Mouse (Mus musculus) mouse trophoblast stem cell (cell line): Measurements from ENCODE around the gene Pde7b.

ENCODE experiments used
- in situ Hi-C, 2 experiments: fragments of 300-500 bp; cut with MseI, MboI; formaldehyde crosslinking; loops; 2 replicates in 1 of 2; 3 replicates in 1 of 2; pipeline ENCODE4 v1.15.1; 2025

Gene Pde7b

GRCm38 (mm10) chr10:20724906-20725305 is at the start of gene Pde7b:
Gene Pde7b (minus strand): TSS chr10:20725078.
- in situ Hi-C loops: no loop called here

DNA sequence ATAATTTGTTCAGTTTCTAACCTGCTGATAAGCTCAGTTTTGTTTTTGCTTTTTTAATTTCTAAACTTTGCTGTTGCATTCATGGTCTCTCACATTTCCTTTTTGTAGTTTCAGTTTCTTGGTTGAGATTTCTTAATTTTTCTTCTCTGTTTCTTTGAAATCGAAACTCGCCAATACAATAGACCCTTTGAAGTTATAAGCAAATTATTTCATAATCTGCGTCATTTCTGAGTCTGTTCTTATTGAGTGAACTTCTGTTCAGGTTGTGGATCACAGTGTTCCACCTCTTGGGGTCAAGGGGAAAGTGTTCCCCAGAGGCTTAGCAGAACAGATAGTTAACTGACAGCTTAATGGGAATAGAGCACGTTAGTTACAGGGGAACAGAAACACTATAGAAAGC is 47.2 kb upstream of the Pde7b start:
- in situ Hi-C loops: no loop called here

DNA sequence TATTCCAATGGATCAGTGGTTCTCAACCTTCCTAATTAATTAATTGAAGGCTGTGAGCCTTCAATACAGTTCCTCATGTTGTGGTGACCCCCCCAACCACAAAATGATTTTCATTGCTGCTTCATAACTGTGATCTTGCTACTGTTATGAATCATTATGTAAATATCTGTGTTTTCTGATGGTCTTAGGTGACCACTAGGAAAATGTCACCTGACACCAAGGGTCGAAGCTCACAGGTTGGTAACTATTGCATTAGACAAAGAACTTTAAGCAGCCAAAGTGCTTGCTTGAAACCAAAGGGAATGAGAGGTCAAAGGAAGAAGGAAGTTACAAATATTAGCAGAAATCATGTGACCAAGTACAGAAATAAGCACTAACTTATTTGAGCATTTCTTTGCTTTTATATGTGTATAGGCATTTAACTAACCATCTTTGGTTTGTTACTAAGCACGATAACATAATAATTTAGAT is 45.6 kb upstream of the Pde7b start:
- in situ Hi-C loops: no loop called here

GRCm38 (mm10) chr10:20769557-20770417 is 44.9 kb upstream of the Pde7b start:
- in situ Hi-C loops: no loop called here

DNA sequence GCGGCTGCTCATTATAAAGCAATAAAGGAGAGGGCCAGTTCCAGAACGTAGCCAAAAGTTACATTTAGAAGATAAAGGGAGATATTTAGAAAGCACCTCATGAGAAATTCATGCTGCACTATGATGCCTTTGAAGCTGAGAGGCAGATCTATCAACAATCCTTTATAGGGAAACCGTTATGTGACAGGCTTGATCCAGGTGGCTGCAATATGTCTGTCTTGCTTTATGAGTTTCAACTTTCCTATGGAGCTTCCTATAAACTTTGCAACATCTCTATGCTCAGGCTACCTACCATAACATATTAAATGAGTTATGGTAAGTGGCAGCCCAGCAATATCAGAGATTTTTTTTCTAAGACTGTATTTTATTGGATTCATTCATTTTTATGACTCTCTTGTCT is 39.5 kb upstream of the Pde7b start:
- in situ Hi-C loops: no loop called here

DNA sequence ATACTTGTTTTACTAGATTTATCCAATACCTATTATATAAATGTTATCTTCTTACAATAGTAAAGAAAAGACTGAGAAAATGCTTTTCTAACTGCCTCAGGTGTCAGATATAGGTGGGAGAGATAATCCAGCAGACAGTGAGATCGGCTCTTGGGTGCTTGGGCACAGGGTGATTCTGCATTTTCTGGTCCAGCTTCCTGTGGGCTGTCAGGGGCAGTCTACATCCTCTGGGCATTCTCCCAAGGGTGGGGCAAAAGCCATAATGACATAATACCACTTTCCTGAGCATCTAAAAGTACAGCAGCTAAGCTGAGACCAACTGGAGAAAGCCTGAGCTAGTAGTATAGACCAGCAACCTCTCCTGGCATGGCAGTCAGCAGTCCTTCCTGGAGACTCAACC is 34.1 kb upstream of the Pde7b start:
- in situ Hi-C loops: no loop called here

- in situ Hi-C loops: no loop called here
Observed at GRCm38 (mm10) chr10:20758259-20758658, 33.4 kb upstream of the Pde7b start.

DNA sequence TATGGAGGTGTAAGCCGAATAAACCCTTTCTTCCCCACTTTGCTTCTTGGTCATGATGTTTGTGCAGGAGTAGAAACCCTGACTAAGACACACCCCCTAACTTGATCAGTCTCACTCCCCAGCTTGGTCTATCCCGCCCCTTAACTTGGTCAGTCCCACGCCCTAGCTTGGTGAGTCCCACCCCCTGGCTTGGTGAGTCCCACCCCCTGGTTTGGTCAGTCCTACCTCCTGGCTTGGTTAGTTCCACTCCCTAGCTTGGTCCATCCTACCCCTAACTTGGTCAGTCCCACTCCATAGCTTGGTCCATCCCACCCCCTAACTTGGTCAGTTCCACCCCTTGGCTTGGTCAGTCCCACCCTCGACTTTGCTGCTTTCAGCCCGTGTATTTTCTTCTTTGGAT is 31.3 kb upstream of the Pde7b start:
- in situ Hi-C loops: no loop called here

DNA sequence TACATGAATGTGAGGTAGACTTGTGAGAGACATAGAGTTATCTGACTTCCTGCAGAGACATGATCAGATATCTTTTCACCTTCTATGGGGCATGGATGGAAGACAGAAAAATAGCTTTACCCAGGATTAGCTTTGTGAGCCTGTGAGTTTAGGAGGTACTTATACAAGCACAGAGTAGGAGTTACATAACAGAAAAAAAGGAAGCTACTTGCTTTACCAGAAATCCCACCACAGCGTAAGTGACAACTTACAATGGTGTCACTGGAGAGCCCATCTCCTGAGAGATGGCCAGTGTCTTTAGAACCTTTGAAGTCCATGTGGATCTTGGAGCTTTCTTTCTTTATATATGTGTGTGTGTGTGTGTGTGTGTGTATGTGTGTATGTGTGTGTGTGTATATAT is 28.0 kb upstream of the Pde7b start:
- in situ Hi-C loops: no loop called here

DNA sequence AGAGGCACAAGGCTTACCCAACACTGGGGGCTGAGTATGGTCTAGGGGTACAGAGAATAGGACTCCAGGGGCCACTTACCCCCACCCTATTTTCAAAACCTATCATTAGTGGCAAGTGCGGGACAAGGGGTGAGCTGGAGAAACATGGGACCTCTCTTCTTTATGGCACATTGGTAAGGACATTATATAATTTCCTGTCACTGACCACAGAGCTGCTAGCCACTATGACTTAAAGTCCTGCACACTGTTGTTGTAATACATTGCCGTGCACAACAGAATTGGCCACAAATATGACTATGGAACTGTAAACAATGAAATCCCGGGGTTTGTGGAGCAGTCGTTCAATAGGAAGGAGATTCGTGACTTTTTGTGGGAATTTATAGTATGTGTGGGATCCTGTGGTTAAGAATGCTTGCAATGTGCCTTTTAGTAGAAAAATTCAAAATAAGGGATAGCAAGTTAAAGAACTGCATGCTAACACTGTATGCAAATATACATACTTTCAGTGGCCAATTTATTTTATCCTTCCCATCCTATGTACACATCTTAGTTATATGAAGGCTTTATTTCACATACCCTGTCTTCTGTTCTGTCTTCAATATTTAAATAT is 25.9 kb upstream of the Pde7b start:
- in situ Hi-C loops: no loop called here

GRCm38 (mm10) chr10:20748938-20749337 is 24.1 kb upstream of the Pde7b start:
- in situ Hi-C loops: no loop called here

DNA sequence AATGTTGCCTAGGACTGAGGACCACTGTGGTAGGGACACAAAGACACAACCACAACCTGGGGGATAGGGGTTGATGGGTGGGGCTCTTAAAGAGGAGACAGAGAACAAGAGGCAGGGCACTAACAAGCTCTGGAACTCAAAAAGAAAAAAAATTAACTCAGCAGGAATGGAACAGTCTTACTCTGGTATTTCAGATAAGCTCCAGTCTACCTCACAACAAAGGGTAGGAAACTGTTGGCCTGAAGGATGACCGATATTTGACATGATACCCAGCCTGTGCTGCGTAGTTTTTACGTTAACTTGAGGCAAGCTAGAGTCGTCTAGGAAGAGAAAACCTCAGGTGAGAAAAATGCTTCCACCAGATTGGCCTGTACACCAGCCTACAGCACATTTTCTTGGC is 22.4 kb upstream of the Pde7b start:
- in situ Hi-C loops: no loop called here

GRCm38 (mm10) chr10:20739801-20740200 is 14.9 kb upstream of the Pde7b start:
- in situ Hi-C loops: no loop called here

- in situ Hi-C loops: no loop called here
Observed at GRCm38 (mm10) chr10:20737146-20737545, 12.3 kb upstream of the Pde7b start.

GRCm38 (mm10) chr10:20735775-20736449 is 11.0 kb upstream of the Pde7b start:
- in situ Hi-C loops: no loop called here

DNA sequence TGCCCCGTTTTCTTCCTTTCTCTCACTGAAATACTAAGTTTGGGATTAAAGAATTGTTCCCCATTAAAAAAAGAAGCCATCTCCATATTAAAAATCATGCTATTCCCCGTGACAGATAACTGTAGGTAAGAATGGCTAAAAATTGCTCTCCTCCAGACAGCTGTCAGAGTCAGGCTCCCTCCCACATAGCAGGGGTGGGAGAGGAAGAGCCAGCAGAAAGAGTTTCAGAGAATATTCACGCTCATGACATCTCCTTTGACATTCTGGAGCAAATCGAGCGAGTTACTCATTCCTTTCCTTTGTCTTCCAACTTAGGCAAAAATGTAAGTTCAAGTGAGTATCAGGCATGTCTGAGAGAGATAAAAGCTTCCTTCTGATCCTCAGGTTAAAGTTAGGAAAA is 8.7 kb upstream of the Pde7b start:
- in situ Hi-C loops: no loop called here

DNA sequence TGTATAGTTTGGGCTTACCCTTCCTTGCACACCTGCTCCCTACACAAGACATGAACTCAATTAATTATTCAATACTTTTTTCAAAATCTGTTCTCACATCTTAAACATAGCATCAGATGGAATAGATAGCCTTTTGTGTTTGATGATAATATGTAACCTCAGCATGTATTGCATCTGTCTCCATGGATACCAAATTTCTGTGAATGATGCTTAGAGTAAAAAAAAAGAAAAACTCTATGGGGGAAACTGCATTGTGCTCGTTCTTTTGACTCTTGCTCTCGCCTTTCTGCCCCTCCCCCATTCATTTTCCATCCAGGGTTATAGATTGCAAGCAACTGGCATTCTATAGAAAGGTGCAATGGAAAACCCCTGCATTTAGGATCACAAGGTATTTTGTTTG is 7.3 kb upstream of the Pde7b start:
- in situ Hi-C loops: no loop called here

DNA sequence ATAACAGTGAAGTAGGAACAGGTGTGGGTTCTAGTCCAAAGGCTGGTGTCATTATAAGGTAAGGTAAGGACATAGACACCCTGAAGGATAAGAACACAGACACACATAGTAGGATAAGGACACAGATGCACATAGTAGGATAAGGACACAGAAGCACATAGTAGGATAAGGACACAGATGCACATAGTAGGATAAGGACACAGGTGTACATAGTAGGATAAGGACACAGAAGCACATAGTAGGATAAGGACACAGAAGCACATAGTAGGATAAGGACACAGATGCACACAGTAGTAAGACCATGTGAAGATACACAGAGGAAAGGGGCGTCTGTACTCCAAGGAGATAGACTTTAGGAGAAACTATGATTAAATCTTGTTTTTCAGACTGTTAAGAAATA is 5.2 kb upstream of the Pde7b start:
- in situ Hi-C loops: no loop called here

DNA sequence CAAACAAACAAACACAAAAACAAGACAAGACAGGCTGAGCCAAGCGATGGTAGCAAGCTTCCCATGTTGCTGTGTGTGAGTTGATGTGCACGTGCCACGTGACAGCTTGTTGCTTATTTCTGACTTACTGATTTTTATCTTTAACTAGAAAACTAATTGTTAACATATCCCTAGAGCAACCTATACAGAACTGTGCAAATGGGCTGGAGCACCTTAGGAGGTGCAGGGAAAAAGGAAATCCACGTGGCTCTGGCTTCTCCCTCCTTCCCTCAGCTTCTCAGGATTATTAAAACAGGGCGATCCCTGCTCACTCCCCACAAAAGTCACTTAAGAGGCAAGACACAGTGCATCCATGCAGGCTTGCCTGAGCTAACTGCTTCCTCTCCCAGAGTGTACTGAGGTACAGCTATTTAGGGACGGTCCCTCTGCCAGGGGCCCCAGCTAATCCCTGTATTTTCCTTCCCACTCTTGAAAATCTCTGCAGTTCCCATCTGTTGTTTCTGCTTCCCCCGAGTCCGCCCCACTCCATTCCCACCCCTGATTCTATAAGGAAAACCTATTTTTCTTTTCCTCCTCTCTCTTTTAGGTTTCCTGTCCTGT is 606 bp upstream of the Pde7b start:
- in situ Hi-C loops: no loop called here

DNA sequence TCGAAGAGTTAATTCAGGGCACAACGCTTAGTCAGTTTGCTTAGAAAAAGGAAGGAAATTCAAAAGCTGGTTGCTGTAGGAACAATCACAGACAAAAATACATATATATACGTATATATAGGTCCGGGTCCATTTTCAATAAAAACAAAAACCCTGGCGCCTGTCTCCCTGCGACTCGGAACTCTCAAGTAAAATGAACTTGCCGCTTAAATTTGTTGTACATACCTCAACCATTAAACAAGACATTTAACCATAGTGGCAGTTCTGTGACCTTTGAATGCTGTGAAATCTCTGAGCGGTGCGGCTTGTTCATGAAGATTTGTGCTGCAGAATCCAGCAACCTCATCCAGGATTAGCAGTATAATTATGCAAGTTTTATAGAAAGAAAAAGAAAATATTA is 427 bp downstream of the Pde7b start:
- in situ Hi-C loops: no loop called here

DNA sequence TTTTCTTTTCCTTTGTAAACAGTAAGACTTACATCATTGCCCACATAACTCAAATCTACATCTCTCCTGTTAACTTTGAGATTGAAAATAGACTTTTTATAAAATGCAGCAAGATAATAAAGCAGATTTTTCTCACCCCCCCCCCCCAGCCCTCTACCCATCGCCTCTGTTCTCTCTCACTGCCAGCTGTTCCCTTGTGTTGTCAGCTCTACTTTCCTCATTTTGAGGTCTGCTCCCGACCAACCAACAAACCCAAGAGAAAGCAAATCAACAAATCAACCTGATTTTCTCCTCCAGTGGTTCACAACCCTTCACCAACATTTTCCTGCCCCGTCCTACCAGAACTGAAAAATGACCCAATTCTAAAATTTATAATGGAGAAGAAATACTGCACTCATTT is 916 bp downstream of the Pde7b start:
- in situ Hi-C loops: no loop called here

DNA sequence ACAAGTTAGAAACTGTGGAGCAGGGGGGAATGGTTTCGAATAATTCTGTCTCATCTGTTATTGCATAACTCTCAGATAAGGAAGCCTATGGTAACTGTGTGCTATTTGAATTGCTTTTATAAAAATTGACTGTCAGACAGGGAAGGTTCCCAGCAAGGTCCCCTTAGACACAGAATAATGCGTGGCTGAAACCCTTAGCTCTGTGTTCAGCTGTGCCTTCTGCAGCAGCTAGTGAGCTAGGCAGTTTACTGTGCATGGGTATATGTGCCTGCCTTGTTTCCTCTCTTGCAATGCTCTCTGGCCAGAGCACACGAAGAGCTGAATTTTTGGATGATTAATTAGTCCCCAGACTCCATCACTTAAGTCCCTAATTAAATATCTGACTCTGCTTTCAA is 1.4 kb downstream of the Pde7b start:
- in situ Hi-C loops: no loop called here
